Mouse (Mus musculus): ENCODE measurements at regions not wholly inside any gene's neighbourhood (a gene's known extent, or its start where the extent isn't known, plus 50 kb on each side); places are given as distances from the start of the nearest gene placed in this dataset.

- H3K27me3 ChIP-seq (ENCODE audit: control insufficient read depth, insufficient read depth, low read length) = no peaks in the 10 kb centered on the region
- no peak overlapping the region for H3K27ac ChIP-seq (ENCODE audit: low read length)
- no peak overlapping the region for H3K4me2 ChIP-seq (ENCODE audit: low read depth, low read length)
- WGBS = 55% methylated on average over 9 of the region's 9 CpGs
- H3K4me3 ChIP-seq (replicated peaks; ENCODE audit: low read length) = no peak overlapping the region
- H3K4me1 ChIP-seq (ENCODE audit: control insufficient read depth, insufficient read depth, low read length) = no peaks in the 10 kb centered on the region
- ATAC-seq (ENCODE audit: insufficient read depth, low FRiP score) = no peak
- no peaks in the 10 kb centered on the region for H3K9me3 ChIP-seq (replicated peaks; ENCODE audit: control insufficient read depth, low read length)
- no peaks in the 10 kb centered on the region for H3K36me3 ChIP-seq (ENCODE audit: control insufficient read depth, insufficient read depth, low read length)
- no peak overlapping the region for H3K9ac ChIP-seq (ENCODE audit: low read length)
These were observed 510.0 kb downstream of the Adam3 start for GRCm38 (mm10) chr8:24215510-24216138.

- ATAC-seq (ENCODE audit: insufficient read depth, low FRiP score) = no peak
- H3K4me1 ChIP-seq (ENCODE audit: control insufficient read depth, insufficient read depth, low read length) = no peaks in the 10 kb centered on the region
- H3K36me3 ChIP-seq (ENCODE audit: control insufficient read depth, insufficient read depth, low read length) = no peaks in the 10 kb centered on the region
- H3K4me2 ChIP-seq (ENCODE audit: low read depth, low read length) = no peak overlapping the region
- no peaks in the 10 kb centered on the region for H3K27me3 ChIP-seq (ENCODE audit: control insufficient read depth, insufficient read depth, low read length)
- WGBS = 75% methylated on average over 4 of the region's 4 CpGs
- no peak overlapping the region for H3K27ac ChIP-seq (ENCODE audit: low read length)
- no peak overlapping the region for H3K4me3 ChIP-seq (replicated peaks; ENCODE audit: low read length)
- H3K9ac ChIP-seq (ENCODE audit: low read length) = no peak overlapping the region
- no peaks in the 10 kb centered on the region for H3K9me3 ChIP-seq (replicated peaks; ENCODE audit: control insufficient read depth, low read length)
These were observed 511.3 kb downstream of the Adam3 start for GRCm38 (mm10) chr8:24214315-24214714.

GRCm38 (mm10) chr8:24212216-24213200, 513.1 kb downstream of the Adam3 start:
- Histone ChIP-seq H3K9me3 (replicated peaks; ENCODE audit: control insufficient read depth, low read length) (no peaks in the 10 kb centered on the region), H3K27me3 (ENCODE audit: control insufficient read depth, insufficient read depth, low read length) (no peaks in the 10 kb centered on the region), H3K9ac (ENCODE audit: low read length) (no peak overlapping the region), H3K4me3 (replicated peaks; ENCODE audit: low read length) (no peak overlapping the region), H3K4me1 (ENCODE audit: control insufficient read depth, insufficient read depth, low read length) (no peaks in the 10 kb centered on the region), H3K36me3 (ENCODE audit: control insufficient read depth, insufficient read depth, low read length) (no peaks in the 10 kb centered on the region), H3K4me2 (ENCODE audit: low read depth, low read length) (no peak overlapping the region), H3K27ac (ENCODE audit: low read length) (no peak overlapping the region)
- WGBS = 78% methylated on average over 3 of the region's 3 CpGs
- ATAC-seq (ENCODE audit: insufficient read depth, low FRiP score) = no peak

GRCm38 (mm10) chr8:24211091-24211490, 514.6 kb downstream of the Adam3 start:
- Histone ChIP-seq H3K4me3 (replicated peaks; ENCODE audit: low read length) (no peak overlapping the region), H3K4me1 (ENCODE audit: control insufficient read depth, insufficient read depth, low read length) (no peaks in the 10 kb centered on the region), H3K9me3 (replicated peaks; ENCODE audit: control insufficient read depth, low read length) (no peaks in the 10 kb centered on the region), H3K4me2 (ENCODE audit: low read depth, low read length) (no peak overlapping the region), H3K27ac (ENCODE audit: low read length) (no peak overlapping the region), H3K27me3 (ENCODE audit: control insufficient read depth, insufficient read depth, low read length) (no peaks in the 10 kb centered on the region), H3K9ac (ENCODE audit: low read length) (no peak overlapping the region), H3K36me3 (ENCODE audit: control insufficient read depth, insufficient read depth, low read length) (no peaks in the 10 kb centered on the region)
- WGBS = 82% methylated on average over 1 of the region's 1 CpGs
- ATAC-seq (ENCODE audit: insufficient read depth, low FRiP score) = no peak

Measured in stomach, embryonic 16.5 days (tissue).